Mouse (Mus musculus): ENCODE results near the gene St6galnac3. TPM values are rescaled to one million over a fixed set of nuclear protein-coding genes. Genes with fewer than 3 reads are reported as not detected.
A peak's percentile ranks its signal among the peaks of the same experiment; 100 is the strongest.

The St6galnac3 gene
- total and polyA plus RNA-seq, 2 experiments from 2014 or later, result 6.9 to 16.6 TPM

- no peak for ATAC-seq
- DNase-seq, result no peak
- Histone ChIP-seq H3K27ac (ENCODE audit: low read depth, low read length) (no peak overlapping the region), H3K4me1 (ENCODE audit: insufficient read depth) (no peaks in the 10 kb centered on the region), H3K36me3 (ENCODE audit: insufficient read depth) (no peaks in the 10 kb centered on the region), H3K9ac (no peak overlapping the region), H3K4me2 (ENCODE audit: low read depth) (no peak overlapping the region), H3K27me3 (ENCODE audit: insufficient read depth, low read length) (no peaks in the 10 kb centered on the region), H3K4me3 (ENCODE audit: low read depth, low read length) (no peak overlapping the region), H3K9me3 (ENCODE audit: low read length) (no peaks in the 10 kb centered on the region)
- WGBS, result 42% methylated on average over 8 of the region's 8 CpGs
- no peak for TF ChIP-seq CTCF (IDR thresholded peaks at IDR 0.05; ENCODE audit: low read depth)
Observed at GRCm38 (mm10) chr3:153616849-153617248, 108.1 kb downstream of the St6galnac3 start.

- H3K27me3 ChIP-seq (ENCODE audit: insufficient read depth, low read length), result no peaks in the 10 kb centered on the region
- DNase-seq, result peak; percentile 47
- no peak overlapping the region for H3K4me2 ChIP-seq (ENCODE audit: low read depth)
- no peak overlapping the region for H3K9ac ChIP-seq
- H3K9me3 ChIP-seq (ENCODE audit: low read length), result no peaks in the 10 kb centered on the region
- no peaks in the 10 kb centered on the region for H3K36me3 ChIP-seq (ENCODE audit: insufficient read depth)
- 68% methylated on average over 13 of the region's 13 CpGs for WGBS
- H3K4me1 ChIP-seq (ENCODE audit: insufficient read depth), result peaks cover 10% of the 10 kb centered on the region; the same call in 1 of the 2 replicates
- no peak overlapping the region for H3K4me3 ChIP-seq (ENCODE audit: low read depth, low read length)
- H3K27ac ChIP-seq (ENCODE audit: low read depth, low read length), result peak overlapping the region; percentile 57; the same call in 1 of the 2 replicates
- ATAC-seq, result peak; percentile 72
- no peak for TF ChIP-seq CTCF (IDR thresholded peaks at IDR 0.05; ENCODE audit: low read depth)
Observed at GRCm38 (mm10) chr3:153610239-153610638, 114.7 kb downstream of the St6galnac3 start.

GRCm38 (mm10) chr3:153606331-153606730, 118.6 kb downstream of the St6galnac3 start:
- WGBS, result 71% methylated on average over 3 of the region's 3 CpGs
- H3K4me2 ChIP-seq (ENCODE audit: low read depth), result no peak overlapping the region
- TF ChIP-seq CTCF (IDR thresholded peaks at IDR 0.05; ENCODE audit: low read depth), result no peak
- H3K27me3 ChIP-seq (ENCODE audit: insufficient read depth, low read length), result no peaks in the 10 kb centered on the region
- H3K4me1 ChIP-seq (ENCODE audit: insufficient read depth), result peaks cover 10% of the 10 kb centered on the region; the same call in 1 of the 2 replicates
- H3K27ac ChIP-seq (ENCODE audit: low read depth, low read length), result no peak overlapping the region; the same call in 1 of the 2 replicates
- H3K9ac ChIP-seq, result no peak overlapping the region
- H3K9me3 ChIP-seq (ENCODE audit: low read length), result no peaks in the 10 kb centered on the region
- no peak overlapping the region for H3K4me3 ChIP-seq (ENCODE audit: low read depth, low read length)
- ATAC-seq (no peak), DNase-seq (no peak)
- H3K36me3 ChIP-seq (ENCODE audit: insufficient read depth), result no peaks in the 10 kb centered on the region

- H3K9ac ChIP-seq, result 0 out of 2 replicates have a peak overlapping the region, but pooled peaks have one; percentile 6
- no peaks in the 10 kb centered on the region for H3K9me3 ChIP-seq (ENCODE audit: low read length)
- H3K36me3 ChIP-seq (ENCODE audit: insufficient read depth), result no peaks in the 10 kb centered on the region
- H3K4me3 ChIP-seq (ENCODE audit: low read depth, low read length), result no peak overlapping the region
- H3K27me3 ChIP-seq (ENCODE audit: insufficient read depth, low read length), result no peaks in the 10 kb centered on the region
- H3K4me1 ChIP-seq (ENCODE audit: insufficient read depth), result peaks cover 10% of the 10 kb centered on the region; the same call in 1 of the 2 replicates
- TF ChIP-seq CTCF (IDR thresholded peaks at IDR 0.05; ENCODE audit: low read depth), result no peak
- 45% methylated on average over 11 of the region's 11 CpGs for WGBS
- no peak for ATAC-seq
- H3K4me2 ChIP-seq (ENCODE audit: low read depth), result no peak overlapping the region
- H3K27ac ChIP-seq (ENCODE audit: low read depth, low read length), result 0 out of 2 replicates have a peak overlapping the region, but pooled peaks have one; percentile 15
- DNase-seq, result no peak
Observed at GRCm38 (mm10) chr3:153605767-153606098, 119.2 kb downstream of the St6galnac3 start.

- H3K9me3 ChIP-seq (ENCODE audit: low read length), result no peaks in the 10 kb centered on the region
- peaks cover 10% of the 10 kb centered on the region; the same call in 1 of the 2 replicates for H3K4me1 ChIP-seq (ENCODE audit: insufficient read depth)
- ATAC-seq, result no peak
- WGBS, result 68% methylated on average over 19 of the region's 19 CpGs
- no peaks in the 10 kb centered on the region for H3K27me3 ChIP-seq (ENCODE audit: insufficient read depth, low read length)
- H3K4me3 ChIP-seq (ENCODE audit: low read depth, low read length), result no peak overlapping the region
- no peaks in the 10 kb centered on the region for H3K36me3 ChIP-seq (ENCODE audit: insufficient read depth)
- no peak for TF ChIP-seq CTCF (IDR thresholded peaks at IDR 0.05; ENCODE audit: low read depth)
- H3K9ac ChIP-seq, result 0 out of 2 replicates have a peak overlapping the region, but pooled peaks have one; percentile 6
- H3K4me2 ChIP-seq (ENCODE audit: low read depth), result no peak overlapping the region
- H3K27ac ChIP-seq (ENCODE audit: low read depth, low read length), result no peak overlapping the region
- DNase-seq, result no peak
Observed at GRCm38 (mm10) chr3:153605089-153605766, 119.7 kb downstream of the St6galnac3 start.

- TF ChIP-seq CTCF (IDR thresholded peaks at IDR 0.05; ENCODE audit: low read depth), result no peak
- Histone ChIP-seq H3K9me3 (ENCODE audit: low read length) (no peaks in the 10 kb centered on the region), H3K4me1 (ENCODE audit: insufficient read depth) (no peaks in the 10 kb centered on the region), H3K27me3 (ENCODE audit: insufficient read depth, low read length) (no peaks in the 10 kb centered on the region), H3K4me3 (ENCODE audit: low read depth, low read length) (no peak overlapping the region), H3K27ac (ENCODE audit: low read depth, low read length) (no peak overlapping the region), H3K4me2 (ENCODE audit: low read depth) (no peak overlapping the region), H3K9ac (no peak overlapping the region), H3K36me3 (ENCODE audit: insufficient read depth) (no peaks in the 10 kb centered on the region)
- ATAC-seq (no peak), DNase-seq (no peak)
- WGBS, result 59% methylated on average over 2 of the region's 2 CpGs
Observed at GRCm38 (mm10) chr3:153599179-153599578, 125.8 kb downstream of the St6galnac3 start.

- peak; percentile 88 for ATAC-seq
- TF ChIP-seq CTCF (IDR thresholded peaks at IDR 0.05; ENCODE audit: low read depth), result peak; percentile 58
- peak; percentile 57 for DNase-seq
Observed at GRCm38 (mm10) chr3:153598631-153599030, 126.3 kb downstream of the St6galnac3 start.

More at GRCm38 (mm10) chr3:153598631-153599030, 126.3 kb downstream of the St6galnac3 start:
- Histone ChIP-seq H3K4me2 (ENCODE audit: low read depth) (no peak overlapping the region), H3K4me3 (ENCODE audit: low read depth, low read length) (no peak overlapping the region), H3K27me3 (ENCODE audit: insufficient read depth, low read length) (no peaks in the 10 kb centered on the region), H3K27ac (ENCODE audit: low read depth, low read length) (no peak overlapping the region), H3K36me3 (ENCODE audit: insufficient read depth) (no peaks in the 10 kb centered on the region), H3K9me3 (ENCODE audit: low read length) (no peaks in the 10 kb centered on the region), H3K9ac (no peak overlapping the region), H3K4me1 (ENCODE audit: insufficient read depth) (no peaks in the 10 kb centered on the region)
- WGBS, result 77% methylated on average over 6 of the region's 6 CpGs
